Mouse (Mus musculus) liver, embryonic 16.5 days (tissue): ENCODE results near the gene Wdr20. TPM values are rescaled to one million over a fixed set of nuclear protein-coding genes. Genes with fewer than 3 reads are reported as not detected.

Source experiments
- ATAC-seq: fragments of 200-750 bp; cut with Nextera tagmentation; 2 replicates; pipeline ENCODE4 v1.8.0; 2017; ENCODE audit warnings: low read depth, mild to moderate bottlenecking, moderate number of reproducible peaks, moderate library complexity
- H3K27ac ChIP-seq: fragments of 300-500 bp; sonication (generic); 2 replicates; pipeline ENCODE4 v1.5.1; 2014; ENCODE audit warnings: mild to moderate bottlenecking, low read length
- H3K27me3 ChIP-seq: fragments of 300-500 bp; sonication (generic); 2 replicates; pipeline ENCODE4 v1.6.1; 2014; ENCODE audit warnings: low read depth, low read length, mixed read lengths; ENCODE audit not compliant: control insufficient read depth, insufficient read depth
- H3K36me3 ChIP-seq: fragments of 300-500 bp; sonication (generic); 2 replicates; pipeline ENCODE4 v1.6.1; 2014; ENCODE audit warnings: mild to moderate bottlenecking; ENCODE audit not compliant: control insufficient read depth, insufficient read depth
- H3K4me1 ChIP-seq: fragments of 300-500 bp; sonication (generic); 2 replicates; pipeline ENCODE4 v1.6.1; 2014; ENCODE audit warnings: low read depth, low read length, mixed read lengths; ENCODE audit not compliant: control insufficient read depth
- H3K4me2 ChIP-seq: fragments of 300-500 bp; sonication (generic); 2 replicates; pipeline ENCODE4 v1.6.1; 2014; ENCODE audit warnings: low read depth, low read length, mixed read lengths
- H3K4me3 ChIP-seq: fragments of 300-500 bp; sonication (generic); 2 replicates; pipeline ENCODE4 v1.5.1; 2014; ENCODE audit warnings: low read depth, mild to moderate bottlenecking, low read length
- H3K9ac ChIP-seq: fragments of 300-500 bp; sonication (generic); 2 replicates; pipeline ENCODE4 v1.6.1; 2014; ENCODE audit warnings: low read depth, low read length
- H3K9me3 ChIP-seq: fragments of 300-500 bp; sonication (generic); replicated peaks from 2 replicates; pipeline ENCODE4 v1.6.1; 2016; ENCODE audit warnings: low read length; ENCODE audit not compliant: control insufficient read depth
- WGBS: fragments of 180-500 bp; shearing (Covaris S2); extraction: QIAGEN DNeasy Blood & Tissue Kit; methylation state at CpG from one replicate; pipeline ENCODE4 v1.1.7; 2014; ENCODE audit not compliant: insufficient replicate concordance; 5-methylcytosine and 5-hydroxymethylcytosine counted together
- polyA plus RNA-seq: library from polyadenylated mRNA; unstranded; fragments of >200 nt; fragmentation: Nextera tagmentation; extraction: Ambion mirVana; gene quantifications from 2 replicates; pipeline ENCODE4 v1.2.1, GENCODE M21; 2015

The Wdr20 gene
- polyA plus RNA-seq, 1 experiment from 2014 or later = 8.4 TPM

DNA sequence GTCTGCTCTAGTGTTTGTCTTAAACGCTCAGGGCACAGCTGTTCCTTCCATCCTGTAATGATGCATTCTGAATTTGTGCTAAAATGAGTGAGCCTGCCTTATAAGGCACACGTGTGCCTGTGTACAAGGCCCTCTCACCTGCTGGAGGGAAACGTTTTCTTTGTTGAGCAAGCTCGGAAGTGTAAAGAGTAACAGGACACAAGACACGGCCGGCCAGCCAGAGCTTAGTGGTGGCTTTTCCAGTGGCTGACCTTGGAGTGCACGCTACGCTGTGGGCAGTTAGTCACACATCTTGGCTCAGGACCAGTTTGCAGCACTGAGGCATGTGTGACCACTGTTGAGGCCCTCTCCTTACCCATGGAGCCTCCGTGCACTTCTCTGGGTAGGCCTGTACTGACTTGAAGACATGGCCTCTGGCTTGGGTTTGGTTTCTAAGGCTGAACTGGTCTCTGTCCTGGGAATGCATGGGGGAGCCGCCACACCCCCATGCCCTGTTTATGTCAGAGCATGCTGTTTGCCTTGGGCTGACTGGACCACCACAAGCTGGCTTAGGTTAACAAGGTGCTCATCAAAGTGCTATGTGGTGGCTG lies 60.2 kb downstream of the Wdr20 start:
- no peak overlapping the region for H3K27ac ChIP-seq
- peaks cover 5% of the 10 kb centered on the region; the same call in 1 of the 2 replicates for H3K4me1 ChIP-seq
- no peak overlapping the region for H3K9ac ChIP-seq
- no peaks in the 10 kb centered on the region for H3K9me3 ChIP-seq
- no peak overlapping the region for H3K4me3 ChIP-seq
- no peaks in the 10 kb centered on the region for H3K27me3 ChIP-seq
- WGBS = 69% methylated on average over 10 of the region's 10 CpGs
- no peak overlapping the region for H3K4me2 ChIP-seq
- no peaks in the 10 kb centered on the region for H3K36me3 ChIP-seq
- peak; percentile 14; the same call in 1 of the 2 replicates for ATAC-seq

DNA sequence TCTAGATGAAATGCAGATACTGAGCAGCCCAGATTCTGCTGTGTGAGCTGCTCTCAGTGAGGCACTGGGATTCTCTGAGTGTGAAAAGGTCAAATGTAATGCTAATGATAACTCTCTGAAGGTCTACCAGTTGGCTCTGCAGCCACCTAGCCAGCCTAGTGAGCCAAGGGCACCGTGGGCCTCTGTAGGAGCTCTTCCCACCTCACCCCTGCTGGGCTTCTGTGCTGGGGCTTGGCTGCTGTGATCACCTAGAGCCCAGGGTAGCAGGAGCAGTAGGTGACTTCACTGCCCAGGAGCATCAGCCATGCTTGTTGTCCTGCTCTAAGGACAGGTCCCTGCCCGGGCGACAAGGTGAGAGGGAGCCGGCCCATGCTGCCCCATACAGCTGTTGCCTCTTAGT lies 61.5 kb downstream of the Wdr20 start:
- Histone ChIP-seq H3K4me2 (no peak overlapping the region), H3K36me3 (no peaks in the 10 kb centered on the region), H3K9me3 (no peaks in the 10 kb centered on the region), H3K9ac (no peak overlapping the region), H3K27ac (no peak overlapping the region), H3K4me3 (no peak overlapping the region), H3K27me3 (no peaks in the 10 kb centered on the region), H3K4me1 (peaks cover 5% of the 10 kb centered on the region; the same call in 1 of the 2 replicates)
- ATAC-seq = no peak
- WGBS = 95% methylated on average over 4 of the region's 4 CpGs

GRCm38 (mm10) chr12:110801876-110802464 lies 64.2 kb downstream of the Wdr20 start:
- H3K4me2 ChIP-seq = no peak overlapping the region
- peaks cover 2% of the 10 kb centered on the region; the same call in 1 of the 2 replicates for H3K4me1 ChIP-seq
- H3K9ac ChIP-seq = no peak overlapping the region
- H3K9me3 ChIP-seq = no peaks in the 10 kb centered on the region
- H3K4me3 ChIP-seq = no peak overlapping the region
- H3K27me3 ChIP-seq = no peaks in the 10 kb centered on the region
- 69% methylated on average over 10 of the region's 10 CpGs for WGBS
- no peak overlapping the region for H3K27ac ChIP-seq
- ATAC-seq = no peak
- H3K36me3 ChIP-seq = no peaks in the 10 kb centered on the region

DNA sequence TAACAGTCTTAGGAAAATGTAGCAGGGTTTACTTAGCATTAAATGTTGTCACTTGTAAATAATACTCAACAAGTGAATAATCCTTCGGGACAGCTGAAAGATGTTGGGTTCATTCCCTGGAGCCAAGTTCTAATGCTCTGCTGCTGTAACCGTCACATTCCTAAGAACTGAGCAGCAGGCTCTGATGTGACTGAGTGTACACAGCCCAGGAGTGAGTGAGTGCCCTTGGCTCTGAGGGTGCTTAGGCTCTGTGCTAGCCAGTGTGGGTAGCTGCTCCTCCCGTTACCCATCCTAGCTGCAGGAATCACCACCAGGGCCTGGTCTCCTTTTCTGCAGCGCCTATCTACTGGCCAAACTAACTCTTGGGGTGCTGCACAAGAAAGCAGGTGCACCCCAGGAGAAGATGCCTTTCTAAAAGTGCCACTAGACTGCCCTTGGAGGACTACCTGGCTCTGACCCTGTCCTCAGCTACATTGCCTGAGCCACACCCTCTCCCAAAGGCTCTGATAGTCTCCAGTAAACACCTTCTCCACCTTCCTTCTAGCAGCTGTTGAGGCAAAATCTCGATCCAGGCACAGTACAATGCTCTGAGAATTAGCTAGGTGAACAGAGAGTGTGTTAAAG lies 65.0 kb downstream of the Wdr20 start:
- Histone ChIP-seq H3K9ac (no peak overlapping the region), H3K27me3 (no peaks in the 10 kb centered on the region), H3K27ac (no peak overlapping the region), H3K4me2 (no peak overlapping the region), H3K4me3 (no peak overlapping the region), H3K9me3 (no peaks in the 10 kb centered on the region), H3K36me3 (no peaks in the 10 kb centered on the region), H3K4me1 (no peaks in the 10 kb centered on the region)
- 84% methylated on average over 5 of the region's 5 CpGs for WGBS
- ATAC-seq = no peak

DNA sequence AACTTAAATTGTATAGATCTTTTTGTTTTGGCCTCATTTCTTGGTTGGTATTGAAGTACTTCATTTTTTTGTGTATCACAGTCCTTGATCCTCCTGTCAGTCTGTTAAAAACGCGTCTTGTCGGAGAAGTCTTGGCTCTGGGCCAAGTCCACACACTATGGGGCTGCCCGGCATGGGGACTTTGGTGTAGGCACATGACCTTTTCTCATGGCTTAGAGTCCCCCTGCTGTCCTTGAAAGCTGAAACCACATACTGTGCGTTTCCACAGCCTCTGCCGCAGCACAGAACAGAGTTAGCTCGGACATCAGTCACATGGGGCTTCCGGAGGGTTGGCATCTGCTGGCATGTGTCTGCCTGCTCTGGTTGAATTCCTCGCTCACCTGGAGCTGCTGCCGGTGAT lies 66.5 kb downstream of the Wdr20 start:
- Histone ChIP-seq H3K9ac (no peak overlapping the region), H3K36me3 (no peaks in the 10 kb centered on the region), H3K4me3 (no peak overlapping the region), H3K9me3 (no peaks in the 10 kb centered on the region), H3K27me3 (no peaks in the 10 kb centered on the region), H3K4me2 (no peak overlapping the region), H3K27ac (no peak overlapping the region), H3K4me1 (no peaks in the 10 kb centered on the region)
- WGBS = 66% methylated on average over 10 of the region's 10 CpGs
- peak; percentile 50; the same call in 1 of the 2 replicates for ATAC-seq

- Histone ChIP-seq H3K4me1 (no peaks in the 10 kb centered on the region), H3K9ac (no peak overlapping the region), H3K27me3 (no peaks in the 10 kb centered on the region), H3K9me3 (no peaks in the 10 kb centered on the region), H3K27ac (no peak overlapping the region), H3K36me3 (no peaks in the 10 kb centered on the region), H3K4me3 (no peak overlapping the region), H3K4me2 (no peak overlapping the region)
- WGBS = 70% methylated on average over 3 of the region's 3 CpGs
- ATAC-seq = no peak
Measured at GRCm38 (mm10) chr12:110806301-110806970, 68.7 kb downstream of the Wdr20 start.

GRCm38 (mm10) chr12:110808430-110808829 lies 70.7 kb downstream of the Wdr20 start:
- no peaks in the 10 kb centered on the region for H3K27me3 ChIP-seq
- H3K36me3 ChIP-seq = no peaks in the 10 kb centered on the region
- no peak overlapping the region for H3K4me2 ChIP-seq
- H3K4me3 ChIP-seq = no peak overlapping the region
- WGBS = 80% methylated on average over 10 of the region's 10 CpGs
- ATAC-seq = no peak
- no peak overlapping the region for H3K9ac ChIP-seq
- H3K9me3 ChIP-seq = no peaks in the 10 kb centered on the region
- no peaks in the 10 kb centered on the region for H3K4me1 ChIP-seq
- H3K27ac ChIP-seq = no peak overlapping the region

DNA sequence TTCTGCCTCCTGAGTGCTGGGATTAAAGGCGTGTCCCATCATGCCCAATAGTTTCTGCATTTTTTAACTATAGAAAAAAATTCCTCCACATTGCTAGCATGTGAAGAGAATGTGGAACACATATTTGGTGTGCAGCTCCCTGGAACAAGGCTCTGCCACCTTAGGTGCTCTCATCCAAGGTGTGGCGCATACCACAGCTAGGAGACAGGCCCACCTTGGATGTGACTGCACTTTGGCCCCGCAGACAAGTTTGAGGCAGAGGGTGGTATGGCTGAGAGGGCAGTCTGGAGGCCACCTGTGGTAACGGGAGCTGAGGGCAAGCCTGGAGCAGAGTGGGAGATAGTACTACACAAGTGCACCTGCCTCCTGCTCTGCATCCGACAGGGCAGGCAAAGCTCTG lies 71.1 kb downstream of the Wdr20 start:
- Histone ChIP-seq H3K27me3 (no peaks in the 10 kb centered on the region), H3K4me3 (no peak overlapping the region), H3K9me3 (no peaks in the 10 kb centered on the region), H3K36me3 (no peaks in the 10 kb centered on the region), H3K9ac (no peak overlapping the region), H3K4me1 (no peaks in the 10 kb centered on the region), H3K27ac (no peak overlapping the region), H3K4me2 (no peak overlapping the region)
- WGBS = 76% methylated on average over 5 of the region's 5 CpGs
- no peak for ATAC-seq

GRCm38 (mm10) chr12:110813132-110813531 lies 75.4 kb downstream of the Wdr20 start:
- no peak overlapping the region for H3K4me3 ChIP-seq
- H3K4me2 ChIP-seq = no peak overlapping the region
- WGBS = 68% methylated on average over 9 of the region's 9 CpGs
- no peaks in the 10 kb centered on the region for H3K9me3 ChIP-seq
- H3K27ac ChIP-seq = no peak overlapping the region
- ATAC-seq = no peak
- no peaks in the 10 kb centered on the region for H3K4me1 ChIP-seq
- H3K36me3 ChIP-seq = no peaks in the 10 kb centered on the region
- H3K27me3 ChIP-seq = no peaks in the 10 kb centered on the region
- no peak overlapping the region for H3K9ac ChIP-seq
